Mouse (Mus musculus) Patski (cell line): ENCODE data around the gene Hnrnpa3. TPM values are rescaled to one million over a fixed set of nuclear protein-coding genes. Genes with fewer than 3 reads are reported as not detected.

Experiments used
- ATAC-seq: fragments of 100-300 bp; one replicate; pipeline ENCODE4 v1.8.0; 2021
- CTCF ChIA-PET: fragments of 350-600 bp; sonication (Branson Sonifier 250); formaldehyde crosslinking; loops from one replicate; lab custom pipeline; 2022; ENCODE audit warnings: inconsistent platforms; lab: Charles Lee
- POLR2A ChIA-PET: fragments of 350-600 bp; sonication (Branson Sonifier 250); formaldehyde crosslinking; loops from one replicate; lab custom pipeline; 2022; ENCODE audit warnings: antibody characterized with exemption, inconsistent platforms; lab: Charles Lee
- DNase-seq: peaks from one replicate; pipeline ENCODE4 v3.0.0-alpha.2; 2011; ENCODE audit warnings: low read depth, low spot score
- H3K27me3 ChIP-seq: fragments of 371-371 bp; one replicate; pipeline ENCODE4 v1.5.1; 2021
- CTCF ChIP-seq: fragments of 100-300 bp; IDR thresholded peaks from one replicate; pipeline ENCODE4 v1.5.1; 2021
- in situ Hi-C: fragments of 300-500 bp; cut with MboI; formaldehyde crosslinking; loops from 3 replicates; pipeline ENCODE4 v1.11.1; 2018; ENCODE audit warnings: low pct_unique_long_range_greater_than_20kb, mixed read lengths
- polyA plus RNA-seq: library from polyadenylated mRNA; unstranded; gene quantifications from one replicate; pipeline ENCODE4 v1.2.3, GENCODE M21; 2021

Hnrnpa3 gene
- polyA plus RNA-seq, 1 experiment from 2014 or later = 249 TPM

GRCm38 (mm10) chr2:75653150-75653549 lies 5.9 kb upstream of the Hnrnpa3 start:
- no peaks in the 10 kb centered on the region for H3K27me3 ChIP-seq
- in situ Hi-C loops = no loop called here
- DNase-seq (no peak), ATAC-seq (no peak)
- CTCF ChIA-PET = interaction anchor here (1.7 kb wide), 1 partner anchor 48 kb away, joined by 4 read pairs; no protein-coding TSS in a partner anchor
- POLR2A ChIA-PET = interaction anchor here (0.7 kb wide), 1 partner anchor 202 kb away, joined by 8 read pairs; no protein-coding TSS in a partner anchor
- no peak for TF ChIP-seq CTCF

GRCm38 (mm10) chr2:75654679-75655078 lies 4.4 kb upstream of the Hnrnpa3 start:
- H3K27me3 ChIP-seq = no peaks in the 10 kb centered on the region
- ChIA-PET CTCF (interaction anchor here (1.7 kb wide), 1 partner anchor 50 kb away, joined by 4 read pairs; no protein-coding TSS in a partner anchor), POLR2A (interaction anchor here (0.7 kb wide), 1 partner anchor 70 kb away, joined by 3 read pairs; no protein-coding TSS in a partner anchor)
- ATAC-seq (no peak), DNase-seq (no peak)
- TF ChIP-seq CTCF = no peak
- in situ Hi-C loops = no loop called here

GRCm38 (mm10) chr2:75656924-75657323 lies 2.1 kb upstream of the Hnrnpa3 start:
- POLR2A ChIA-PET = no interaction called here
- in situ Hi-C loops = no loop called here
- TF ChIP-seq CTCF = no peak
- no peaks in the 10 kb centered on the region for H3K27me3 ChIP-seq
- ATAC-seq (no peak), DNase-seq (no peak)
- CTCF ChIA-PET = no interaction called here

GRCm38 (mm10) chr2:75657907-75658691 lies 962 bp upstream of the Hnrnpa3 start:
- ATAC-seq (no peak), DNase-seq (no peak)
- TF ChIP-seq CTCF = no peak
- in situ Hi-C loops = no loop called here
- POLR2A ChIA-PET = interaction anchor here (0.6 kb wide), 1 partner anchor 21 kb away, joined by 8 read pairs; no protein-coding TSS in a partner anchor
- no peaks in the 10 kb centered on the region for H3K27me3 ChIP-seq
- CTCF ChIA-PET = no interaction called here

GRCm38 (mm10) chr2:75659629-75659960 lies 534 bp downstream of the Hnrnpa3 start:
- POLR2A ChIA-PET = interaction anchor here (0.8 to 1.8 kb wide), 3 partner anchors 11 to 48 kb away, joined by 3 to 4 read pairs (median 4); partner anchors contain the start of gene Nfe2l2

GRCm38 (mm10) chr2:75660255-75660948 lies 1.3 kb downstream of the Hnrnpa3 start:
- ATAC-seq (no peak), DNase-seq (no peak)
- in situ Hi-C loops = loop anchor here (5.0 kb wide), 1 partner anchor 48 kb away; no protein-coding TSS in a partner anchor
- ChIA-PET POLR2A (interaction anchor here (0.6 to 1.8 kb wide), 5 partner anchors 10 to 49 kb away, joined by 3 to 4 read pairs (median 4); partner anchors contain the start of gene Nfe2l2), CTCF (interaction anchor here (0.8 to 1.7 kb wide), 6 partner anchors 9 to 112 kb away, joined by 3 to 7 read pairs (median 4); no protein-coding TSS in a partner anchor)
- no peak for TF ChIP-seq CTCF
- no peaks in the 10 kb centered on the region for H3K27me3 ChIP-seq

More at GRCm38 (mm10) chr2:75659629-75659960, 534 bp downstream of the Hnrnpa3 start:
- H3K27me3 ChIP-seq = no peaks in the 10 kb centered on the region
- CTCF ChIA-PET = interaction anchor here (1.1 kb wide), 1 partner anchor 25 kb away, joined by 3 read pairs; no protein-coding TSS in a partner anchor
- no peak for TF ChIP-seq CTCF
- DNase-seq (no peak), ATAC-seq (peak; percentile 65)
- in situ Hi-C loops = no loop called here

- DNase-seq = no peak
- ATAC-seq = no peak
- in situ Hi-C loops = loop anchor here (5.0 kb wide), 1 partner anchor 49 kb away; no protein-coding TSS in a partner anchor
- ChIA-PET CTCF (interaction anchor here (0.8 to 1.7 kb wide), 5 partner anchors 9 to 111 kb away, joined by 3 to 7 read pairs (median 4); no protein-coding TSS in a partner anchor), POLR2A (interaction anchor here (0.6 to 1.8 kb wide), 4 partner anchors 9 to 47 kb away, joined by 3 to 4 read pairs (median 4); no protein-coding TSS in a partner anchor)
- no peak for TF ChIP-seq CTCF
- no peaks in the 10 kb centered on the region for H3K27me3 ChIP-seq
These were observed 2.0 kb downstream of the Hnrnpa3 start for GRCm38 (mm10) chr2:75661106-75661505.

- CTCF ChIA-PET = interaction anchor here (0.7 to 1.7 kb wide), 3 partner anchors 9 to 194 kb away, joined by 3 to 4 read pairs (median 3); no protein-coding TSS in a partner anchor
These were observed 10.7 kb downstream of the Hnrnpa3 start for GRCm38 (mm10) chr2:75669491-75670445.

More at GRCm38 (mm10) chr2:75669491-75670445, 10.7 kb downstream of the Hnrnpa3 start:
- POLR2A ChIA-PET = interaction anchor here (0.6 to 1.4 kb wide), 3 partner anchors 10 to 53 kb away, joined by 3 to 9 read pairs (median 4); partner anchors contain the start of gene Nfe2l2
- no peak for TF ChIP-seq CTCF
- in situ Hi-C loops = no loop called here
- DNase-seq (no peak), ATAC-seq (no peak)
- H3K27me3 ChIP-seq = no peaks in the 10 kb centered on the region
